Comparison of ENCODE assay signal across 28 mouse cellular contexts in the genomic region with DNA sequence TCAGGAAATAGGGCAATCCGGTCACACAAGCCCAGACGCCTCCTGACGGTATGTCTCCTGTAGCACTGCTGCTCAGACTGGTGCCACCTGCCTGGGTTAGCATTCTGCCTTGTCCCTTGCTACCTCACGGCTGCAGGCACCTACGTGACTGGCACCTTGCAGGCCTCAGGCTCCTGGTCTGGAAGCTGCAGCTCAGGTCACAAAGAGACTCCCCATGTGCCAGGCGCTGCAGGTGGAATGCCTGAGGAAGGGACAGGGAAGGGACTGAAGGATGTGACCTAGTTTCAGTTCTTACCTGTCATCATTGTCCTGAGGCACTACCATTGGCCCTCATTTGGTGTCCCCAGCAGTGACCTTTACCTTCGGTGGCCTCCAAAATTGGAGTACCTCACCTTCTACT.
DNase-seq lines count a peak whose midpoint lies in the region; ATAC-seq and TF ChIP-seq lines count a peak whose summit lies in the region.
"Had no signal": no experiment of that assay in that cellular context is flagged by ENCODE, and none has a peak within 500 bp of the region (broad histone marks: within the 10 kb centered on the region; RNA-seq: fewer than 3 reads in every experiment).

No protein-coding gene starts in this region.

- TF ChIP-seq EP300 in heart, adult 2 months (IDR thresholded peaks at IDR 0.05; ENCODE audit: insufficient read depth, low read depth, low read length), result no peak

- H3K27me3 ChIP-seq in heart, embryonic 10.5 days (ENCODE audit: insufficient read depth, poor library complexity, severe bottlenecking), result no peaks in the 10 kb centered on the region; the same call in 1 of the 2 replicates
- H3K27me3 ChIP-seq in heart, adult 2 months (ENCODE audit: control insufficient read depth, insufficient read depth, low read length), result no peaks in the 10 kb centered on the region
- H3K27me3 ChIP-seq in intestine, embryonic 16.5 days (replicated peaks; ENCODE audit: control insufficient read depth, insufficient read depth, low read length), result no peaks in the 10 kb centered on the region
- H3K27me3 ChIP-seq in midbrain, embryonic 13.5 days, result no peaks in the 10 kb centered on the region
- H3K27me3 ChIP-seq: limb, embryonic 15.5 days; liver, embryonic 13.5 days; midbrain, embryonic 12.5 days had no signal

- DNase-seq in CD4-positive, CD25-positive, alpha-beta regulatory T cell, adult 2 months (ENCODE audit: low read depth, low spot score), result peak; percentile 17
- DNase-seq in heart, embryonic 10.5 days (ENCODE audit: low spot score), result peak; percentile 68
- no peak for DNase-seq in heart, adult 2 months
- DNase-seq in brain, adult 2 months (ENCODE audit: low read depth, low spot score), result peak; percentile 70
- peak; percentile 37 to 41 for DNase-seq in cerebellum, postnatal 36 days
- DNase-seq: adrenal gland, adult 8-10 months; heart, postnatal 14 days; kidney, adult 9 months; kidney, postnatal 10 days; liver, embryonic 13.5 days; lung, adult 18-20 months; lung, postnatal 4 days; right cerebral cortex, postnatal 25 days; thymus, adult 2 months had no signal

- H3K27ac ChIP-seq in heart, embryonic 10.5 days, result no peak overlapping the region
- H3K27ac ChIP-seq in heart, adult 2 months, result no peak overlapping the region
- no peak overlapping the region for H3K27ac ChIP-seq in intestine, embryonic 16.5 days (ENCODE audit: low read length)
- no peak overlapping the region for H3K27ac ChIP-seq in midbrain, embryonic 13.5 days
- H3K27ac ChIP-seq: hindbrain, postnatal 0 days; limb, embryonic 10.5 days; limb, embryonic 15.5 days; liver, embryonic 13.5 days; midbrain, embryonic 12.5 days; stomach, postnatal 0 days had no signal

- TF ChIP-seq CTCF in heart, adult 2 months (IDR thresholded peaks at IDR 0.05), result no peak

- intact Hi-C loops in heart, adult 2 months (cut with DNase I), result no loop called here

- H3K36me3 ChIP-seq in heart, embryonic 10.5 days, result no peaks in the 10 kb centered on the region
- H3K36me3 ChIP-seq in heart, adult 2 months (ENCODE audit: control insufficient read depth, insufficient read depth, low read length), result no peaks in the 10 kb centered on the region
- H3K36me3 ChIP-seq in intestine, embryonic 16.5 days (ENCODE audit: control insufficient read depth, insufficient read depth, low read length), result no peaks in the 10 kb centered on the region
- no peaks in the 10 kb centered on the region for H3K36me3 ChIP-seq in midbrain, embryonic 13.5 days
- H3K36me3 ChIP-seq: limb, embryonic 10.5 days; limb, embryonic 15.5 days; liver, embryonic 13.5 days; midbrain, embryonic 12.5 days had no signal

- TF ChIP-seq POLR2A in heart, adult 2 months (IDR thresholded peaks at IDR 0.05; ENCODE audit: insufficient read depth, low read depth, low read length), result no peak

- WGBS in heart, embryonic 10.5 days, result 77% methylated on average over 7 of the region's 7 CpGs
- WGBS in heart, adult 2 months, result 79% methylated on average over 7 of the region's 7 CpGs
- WGBS in intestine, embryonic 16.5 days, result 69% methylated on average over 7 of the region's 7 CpGs
- WGBS in midbrain, embryonic 13.5 days, result 86% methylated on average over 7 of the region's 7 CpGs

- H3K9me3 ChIP-seq in heart, embryonic 10.5 days, result no peaks in the 10 kb centered on the region
- H3K9me3 ChIP-seq in intestine, embryonic 16.5 days (ENCODE audit: control insufficient read depth, low read length), result no peaks in the 10 kb centered on the region
- no peaks in the 10 kb centered on the region for H3K9me3 ChIP-seq in midbrain, embryonic 13.5 days
- H3K9me3 ChIP-seq: limb, embryonic 10.5 days; limb, embryonic 15.5 days; liver, embryonic 13.5 days; megakaryocyte, embryonic 14.5 days; midbrain, embryonic 12.5 days had no signal

- H3K4me1 ChIP-seq in heart, embryonic 10.5 days, result 0 out of 2 replicates have a peak, but pooled peaks cover 6% of the 10 kb centered on the region
- no peaks in the 10 kb centered on the region for H3K4me1 ChIP-seq in heart, adult 2 months (ENCODE audit: control insufficient read depth, insufficient read depth, low read length)
- H3K4me1 ChIP-seq in intestine, embryonic 16.5 days (ENCODE audit: control insufficient read depth, insufficient read depth, low read length), result no peaks in the 10 kb centered on the region
- H3K4me1 ChIP-seq in midbrain, embryonic 13.5 days (replicated peaks), result peaks cover 9% of the 10 kb centered on the region
- H3K4me1 ChIP-seq: limb, embryonic 10.5 days; limb, embryonic 15.5 days; liver, embryonic 13.5 days; megakaryocyte, embryonic 14.5 days had no signal

- no peaks in the 10 kb centered on the region for H3K79me2 ChIP-seq in heart, adult 2 months (replicated peaks; ENCODE audit: control insufficient read depth, insufficient read depth, low read length)

- no peak overlapping the region for H3K4me3 ChIP-seq in heart, embryonic 10.5 days
- H3K4me3 ChIP-seq in heart, adult 2 months, result no peak overlapping the region
- H3K4me3 ChIP-seq in intestine, embryonic 16.5 days (ENCODE audit: low read length), result no peak overlapping the region
- no peak overlapping the region for H3K4me3 ChIP-seq in midbrain, embryonic 13.5 days (replicated peaks)
- H3K4me3 ChIP-seq: erythroblast, embryonic 14.5 days; limb, embryonic 10.5 days; limb, embryonic 15.5 days; liver, embryonic 13.5 days; megakaryocyte, embryonic 14.5 days; midbrain, embryonic 12.5 days had no signal

- no peak overlapping the region for H3K4me2 ChIP-seq in intestine, embryonic 16.5 days (ENCODE audit: low read depth, low read length)
- no peak overlapping the region for H3K4me2 ChIP-seq in midbrain, embryonic 13.5 days (replicated peaks)
- H3K4me2 ChIP-seq: limb, embryonic 15.5 days; liver, embryonic 13.5 days; midbrain, embryonic 12.5 days had no signal

- ATAC-seq in CD4-positive, CD25-positive, alpha-beta regulatory T cell, adult 4 months, result no peak
- no peak for ATAC-seq in intestine, embryonic 16.5 days
- ATAC-seq in midbrain, embryonic 13.5 days, result no peak
- ATAC-seq: activated CD4-positive, CD25-positive, alpha-beta regulatory T cell, adult 4 months; forebrain, embryonic 16.5 days; hindbrain, postnatal 0 days; intestine, postnatal 0 days; lung, postnatal 0 days had no signal

- no peak overlapping the region for H3K9ac ChIP-seq in heart, adult 2 months (ENCODE audit: low read depth, low read length)
- no peak overlapping the region for H3K9ac ChIP-seq in intestine, embryonic 16.5 days (ENCODE audit: low read depth, low read length)
- H3K9ac ChIP-seq in midbrain, embryonic 13.5 days (replicated peaks), result no peak overlapping the region
- H3K9ac ChIP-seq: limb, embryonic 15.5 days; liver, embryonic 13.5 days; midbrain, embryonic 12.5 days had no signal

Comparison
In these comparisons a context has a peak if more than half of its experiments do, and no peak if none do; other contexts are left out.
1. DNase-seq: peak in CD4-positive, CD25-positive, alpha-beta regulatory T cell, adult 2 months (single experiment), heart, embryonic 10.5 days (single experiment), brain, adult 2 months (single experiment) and cerebellum, postnatal 36 days (2 of 2); none in heart, adult 2 months (0 of 2).